Mouse (Mus musculus): Measurements from ENCODE around the gene Crygb. TPM values are rescaled to one million over a fixed set of nuclear protein-coding genes. Genes with fewer than 3 reads are reported as not detected.

Crygb gene
- not detected in 2 replicates for polyA plus RNA-seq (2015; fragmentation: Nextera tagmentation; extraction: Ambion mirVana)

GRCm38 (mm10) chr1:65082188-65082587, at the start of gene Crygb:
Crygb (minus strand) TSS chr1:65082288.
- Histone ChIP-seq H3K36me3 (replicated peaks; ENCODE audit: insufficient read depth, low read length) (no peaks in the 10 kb centered on the region), H3K9me3 (ENCODE audit: low read length) (no peaks in the 10 kb centered on the region), H3K4me1 (ENCODE audit: insufficient read depth) (no peaks in the 10 kb centered on the region), H3K27ac (ENCODE audit: low read depth) (no peak within 1 kb of the TSS), H3K27me3 (ENCODE audit: insufficient read depth, low read length) (no peaks in the 10 kb centered on the region), H3K4me3 (ENCODE audit: low read depth, low read length) (no peak within 1 kb of the TSS), H3K4me2 (ENCODE audit: low read depth, low read length) (no peak within 1 kb of the TSS), H3K9ac (replicated peaks) (no peak within 1 kb of the TSS)
- WGBS (ENCODE audit: insufficient replicate concordance), result 45% methylated on average over 7 of the region's 7 CpGs
- no peak for TF ChIP-seq CTCF (IDR thresholded peaks at IDR 0.05; ENCODE audit: low read depth)
- no peak for ATAC-seq
- no peak for DNase-seq

GRCm38 (mm10) chr1:65131671-65132070, 49.6 kb upstream of the Crygb start:
- Histone ChIP-seq H3K9me3 (ENCODE audit: low read length) (no peaks in the 10 kb centered on the region), H3K27ac (ENCODE audit: low read depth) (no peak overlapping the region), H3K9ac (replicated peaks) (no peak overlapping the region), H3K4me3 (ENCODE audit: low read depth, low read length) (no peak overlapping the region), H3K27me3 (ENCODE audit: insufficient read depth, low read length) (no peaks in the 10 kb centered on the region), H3K36me3 (replicated peaks; ENCODE audit: insufficient read depth, low read length) (no peaks in the 10 kb centered on the region), H3K4me2 (ENCODE audit: low read depth, low read length) (no peak overlapping the region), H3K4me1 (ENCODE audit: insufficient read depth) (no peaks in the 10 kb centered on the region)
- TF ChIP-seq EP300 (IDR thresholded peaks at IDR 0.05; ENCODE audit: low read depth) (no peak), CTCF (IDR thresholded peaks at IDR 0.05; ENCODE audit: low read depth) (no peak)
- 91% methylated on average over 1 of the region's 1 CpGs for WGBS (ENCODE audit: insufficient replicate concordance)
- DNase-seq, result no peak
- no peak for ATAC-seq

GRCm38 (mm10) chr1:65130226-65130625, 48.1 kb upstream of the Crygb start:
- no peak for TF ChIP-seq EP300 (IDR thresholded peaks at IDR 0.05; ENCODE audit: low read depth)
- TF ChIP-seq CTCF (IDR thresholded peaks at IDR 0.05; ENCODE audit: low read depth), result no peak
- H3K9me3 ChIP-seq (ENCODE audit: low read length), result no peaks in the 10 kb centered on the region
- H3K4me3 ChIP-seq (ENCODE audit: low read depth, low read length), result no peak overlapping the region
- H3K36me3 ChIP-seq (replicated peaks; ENCODE audit: insufficient read depth, low read length), result no peaks in the 10 kb centered on the region
- no peak for ATAC-seq
- no peaks in the 10 kb centered on the region for H3K4me1 ChIP-seq (ENCODE audit: insufficient read depth)
- 59% methylated on average over 3 of the region's 3 CpGs for WGBS (ENCODE audit: insufficient replicate concordance)
- no peak overlapping the region for H3K27ac ChIP-seq (ENCODE audit: low read depth)
- no peak overlapping the region for H3K9ac ChIP-seq (replicated peaks)
- H3K4me2 ChIP-seq (ENCODE audit: low read depth, low read length), result no peak overlapping the region
- no peak for DNase-seq
- H3K27me3 ChIP-seq (ENCODE audit: insufficient read depth, low read length), result no peaks in the 10 kb centered on the region

GRCm38 (mm10) chr1:65129634-65130180, 47.6 kb upstream of the Crygb start:
- ATAC-seq, result no peak
- no peak overlapping the region for H3K4me2 ChIP-seq (ENCODE audit: low read depth, low read length)
- no peaks in the 10 kb centered on the region for H3K9me3 ChIP-seq (ENCODE audit: low read length)
- no peak overlapping the region for H3K9ac ChIP-seq (replicated peaks)
- no peak for TF ChIP-seq CTCF (IDR thresholded peaks at IDR 0.05; ENCODE audit: low read depth)
- no peaks in the 10 kb centered on the region for H3K36me3 ChIP-seq (replicated peaks; ENCODE audit: insufficient read depth, low read length)
- no peaks in the 10 kb centered on the region for H3K27me3 ChIP-seq (ENCODE audit: insufficient read depth, low read length)
- WGBS (ENCODE audit: insufficient replicate concordance), result 68% methylated on average over 3 of the region's 3 CpGs
- no peak for DNase-seq
- no peak overlapping the region for H3K27ac ChIP-seq (ENCODE audit: low read depth)
- H3K4me3 ChIP-seq (ENCODE audit: low read depth, low read length), result no peak overlapping the region
- H3K4me1 ChIP-seq (ENCODE audit: insufficient read depth), result no peaks in the 10 kb centered on the region

- Histone ChIP-seq H3K27me3 (ENCODE audit: insufficient read depth, low read length) (no peaks in the 10 kb centered on the region), H3K9me3 (ENCODE audit: low read length) (no peaks in the 10 kb centered on the region), H3K4me3 (ENCODE audit: low read depth, low read length) (no peak within 1 kb of the TSS), H3K9ac (replicated peaks) (no peak within 1 kb of the TSS), H3K36me3 (replicated peaks; ENCODE audit: insufficient read depth, low read length) (no peaks in the 10 kb centered on the region), H3K4me2 (ENCODE audit: low read depth, low read length) (0 out of 2 replicates have a peak within 1 kb of the TSS, but pooled peaks have one; percentile 13), H3K4me1 (ENCODE audit: insufficient read depth) (peaks cover 3% of the 10 kb centered on the region; the same call in 1 of the 2 replicates), H3K27ac (ENCODE audit: low read depth) (no peak within 1 kb of the TSS)
- TF ChIP-seq CTCF (IDR thresholded peaks at IDR 0.05; ENCODE audit: low read depth) (no peak), EP300 (IDR thresholded peaks at IDR 0.05; ENCODE audit: low read depth) (no peak)
- ATAC-seq (no peak), DNase-seq (no peak)
- WGBS (ENCODE audit: insufficient replicate concordance), result 27% methylated on average over 9 of the region's 9 CpGs
Measured at GRCm38 (mm10) chr1:65122574-65123372, 40.7 kb upstream of the Crygb start, which contains the start of gene D630023F18Rik. D630023F18Rik (minus strand) TSS chr1:65123214.

- Histone ChIP-seq H3K4me2 (ENCODE audit: low read depth, low read length) (no peak within 1 kb of the TSS), H3K27me3 (ENCODE audit: insufficient read depth, low read length) (no peaks in the 10 kb centered on the region), H3K9ac (replicated peaks) (no peak within 1 kb of the TSS), H3K4me1 (ENCODE audit: insufficient read depth) (peaks cover 3% of the 10 kb centered on the region; the same call in 1 of the 2 replicates), H3K36me3 (replicated peaks; ENCODE audit: insufficient read depth, low read length) (no peaks in the 10 kb centered on the region), H3K9me3 (ENCODE audit: low read length) (no peaks in the 10 kb centered on the region), H3K4me3 (ENCODE audit: low read depth, low read length) (no peak within 1 kb of the TSS), H3K27ac (ENCODE audit: low read depth) (no peak within 1 kb of the TSS)
- no peak for ATAC-seq
- WGBS (ENCODE audit: insufficient replicate concordance), result 72% methylated on average over 1 of the region's 1 CpGs
- no peak for TF ChIP-seq CTCF (IDR thresholded peaks at IDR 0.05; ENCODE audit: low read depth)
- TF ChIP-seq EP300 (IDR thresholded peaks at IDR 0.05; ENCODE audit: low read depth), result no peak
- DNase-seq, result no peak
Measured at GRCm38 (mm10) chr1:65119438-65119837, 37.4 kb upstream of the Crygb start, which contains the start of gene Gm28845. Gm28845 (minus strand) TSS chr1:65119558.
